8 mouse cellular contexts compared by ENCODE assay signal in genomic region chr6:88465181-88465920, GRCm38 (mm10). TPM values are rescaled to one million over a fixed set of nuclear protein-coding genes. Genes with fewer than 3 reads are reported as not detected.
DNase-seq lines count a peak whose midpoint lies in the region; ATAC-seq and TF ChIP-seq lines count a peak whose summit lies in the region.

Ruvbl1 (plus strand) TSS chr6:88465409.

- H3K36me3 ChIP-seq in megakaryocyte, embryonic 14.5 days (replicated peaks; ENCODE audit: low read length), result peaks cover 32% of the 10 kb centered on the region

- no peak for TF ChIP-seq CTCF in cortical plate, adult 2 months (IDR thresholded peaks at IDR 0.05; ENCODE audit: extremely low read depth, insufficient read depth, low read length)

- peak; percentile 99 for ATAC-seq in activated CD4-positive, CD25-positive, alpha-beta regulatory T cell, adult 4 months

- peak; percentile 38; the same call in 1 of the 2 replicates for TF ChIP-seq POLR2A in cortical plate, adult 2 months (IDR thresholded peaks at IDR 0.05; ENCODE audit: extremely low read depth, insufficient read depth, low read length)

- no peak within 1 kb of the TSS for H3K27ac ChIP-seq in cortical plate, adult 2 months (ENCODE audit: insufficient read depth, low read length)

- DNase-seq in gastrocnemius, adult 8-10 months (ENCODE audit: low spot score in 2 of 2), result peak; percentile 82 to 85
- peak; percentile 86 for DNase-seq in hindlimb bud, embryonic 11.5 days (ENCODE audit: extremely low spot score, low read depth, low spot score)
- peak; percentile 73 to 90 for DNase-seq in left cerebral cortex, adult 8-10 months (ENCODE audit: low spot score in 2 of 2)
- peak; percentile 95 to 97 for DNase-seq in right cerebral cortex, postnatal 10 days (ENCODE audit: low spot score in 2 of 2)
- peak; percentile 78 for DNase-seq in urinary bladder, postnatal 25 days (ENCODE audit: low spot score)

- no peaks in the 10 kb centered on the region for H3K9me3 ChIP-seq in megakaryocyte, embryonic 14.5 days

- 0 out of 2 replicates have a peak, but pooled peaks cover 1% of the 10 kb centered on the region for H3K4me1 ChIP-seq in cortical plate, adult 2 months (ENCODE audit: control insufficient read depth, insufficient read depth, low read length)
- H3K4me1 ChIP-seq in megakaryocyte, embryonic 14.5 days, result peaks cover 41% of the 10 kb centered on the region

- no peaks in the 10 kb centered on the region for H3K27me3 ChIP-seq in megakaryocyte, embryonic 14.5 days (replicated peaks)

- peak within 1 kb of the TSS; percentile 65 for H3K4me3 ChIP-seq in cortical plate, adult 2 months (ENCODE audit: insufficient read depth, low read length)
- H3K4me3 ChIP-seq in megakaryocyte, embryonic 14.5 days (replicated peaks), result peak within 1 kb of the TSS; percentile 97

RNA-seq across cellular contexts. Expression of gene Ruvbl1, which starts in this region (rescaled TPM):
- 10 to 100 TPM; 52.0 to 75.2 TPM for polyA plus RNA-seq in activated CD4-positive, CD25-positive, alpha-beta regulatory T cell, adult 4 months (2017; shearing (Covaris generic))
- 48.0 and 48.2 TPM in 2 replicates for polyA plus RNA-seq in cortical plate, adult 2 months (2012; rRNA removed)
- 10 to 100 TPM; 18.6 to 22.6 (median 21.2) TPM for total RNA-seq in gastrocnemius, adult 8-10 months (2022)
- 10 to 100 TPM; 36.1 to 41.9 (median 40.9) TPM for total RNA-seq in left cerebral cortex, adult 8-10 months (2022)
- 15.7 and 27.3 TPM in 2 replicates for polyA plus RNA-seq in megakaryocyte, embryonic 14.5 days (2012; ENCODE audit: insufficient read depth, low replicate concordance)
